In genomic region chr16:85781076-85781475, GRCm38 (mm10) we compare ENCODE assay signal across 22 mouse cellular contexts.
"Had no signal": no experiment of that assay in that cellular context is flagged by ENCODE, and none has a peak within 500 bp of the region (broad histone marks: within the 10 kb centered on the region; RNA-seq: fewer than 3 reads in every experiment).

No protein-coding gene starts in this region.

- H3K9me3 ChIP-seq: heart, embryonic 13.5 days; heart, embryonic 15.5 days; hindbrain, embryonic 13.5 days; hindbrain, embryonic 15.5 days; limb, embryonic 13.5 days; limb, embryonic 15.5 days; liver, embryonic 12.5 days had no signal

- DNase-seq: forebrain, postnatal 0 days; gastrocnemius, postnatal 14 days; gastrocnemius, postnatal 36 days; heart, adult 11 months; heart, adult 2 months; heart, postnatal 14 days; heart, postnatal 36 days; kidney, postnatal 25 days; layer of hippocampus, adult 9-11 months; layer of hippocampus, postnatal 36 days; left cerebral cortex, postnatal 4 days had no signal

- H3K27me3 ChIP-seq: heart, embryonic 13.5 days; heart, embryonic 15.5 days; hindbrain, embryonic 13.5 days; hindbrain, embryonic 15.5 days; limb, embryonic 13.5 days; limb, embryonic 15.5 days; liver, embryonic 12.5 days had no signal

- H3K36me3 ChIP-seq: heart, embryonic 13.5 days; heart, embryonic 15.5 days; hindbrain, embryonic 13.5 days; hindbrain, embryonic 15.5 days; limb, embryonic 13.5 days; limb, embryonic 15.5 days; liver, embryonic 12.5 days had no signal

- H3K9ac ChIP-seq: forebrain, postnatal 0 days; heart, embryonic 13.5 days; heart, embryonic 15.5 days; hindbrain, embryonic 13.5 days; hindbrain, embryonic 15.5 days; limb, embryonic 13.5 days; limb, embryonic 15.5 days; liver, embryonic 12.5 days; liver, embryonic 14.5 days had no signal

- ATAC-seq: forebrain, postnatal 0 days; hindbrain, postnatal 0 days; intestine, embryonic 16.5 days; liver, embryonic 12.5 days had no signal

- H3K4me2 ChIP-seq: heart, embryonic 11.5 days; heart, embryonic 13.5 days; heart, embryonic 15.5 days; hindbrain, embryonic 13.5 days; hindbrain, embryonic 15.5 days; limb, embryonic 13.5 days; limb, embryonic 15.5 days; liver, embryonic 12.5 days had no signal

- H3K4me1 ChIP-seq: heart, embryonic 13.5 days; heart, embryonic 15.5 days; hindbrain, embryonic 13.5 days; hindbrain, embryonic 15.5 days; limb, embryonic 13.5 days; limb, embryonic 15.5 days; liver, embryonic 12.5 days had no signal

- H3K4me3 ChIP-seq: heart, adult 2 months; heart, embryonic 13.5 days; heart, embryonic 15.5 days; hindbrain, embryonic 13.5 days; hindbrain, embryonic 15.5 days; limb, embryonic 13.5 days; limb, embryonic 15.5 days; liver, embryonic 12.5 days had no signal

- H3K27ac ChIP-seq: heart, adult 2 months; heart, embryonic 13.5 days; heart, embryonic 15.5 days; hindbrain, embryonic 13.5 days; hindbrain, embryonic 15.5 days; hindbrain, postnatal 0 days; limb, embryonic 13.5 days; limb, embryonic 15.5 days; liver, embryonic 12.5 days; liver, embryonic 14.5 days had no signal
